ENCODE assay signal across 8 mouse cellular contexts in genomic region chr17:32809544-32810374, GRCm38 (mm10). TPM values are rescaled to one million over a fixed set of nuclear protein-coding genes. Genes with fewer than 3 reads are reported as not detected.
DNase-seq lines count a peak whose midpoint lies in the region; ATAC-seq and TF ChIP-seq lines count a peak whose summit lies in the region.

TSS of gene Zfp811 (minus strand) at chr17:32809931.

- DNase-seq in lung, adult 2 months = no peak
- peak; percentile 56 to 61 for DNase-seq in cerebellum, postnatal 36 days
- peak; percentile 16 for DNase-seq in gastrocnemius, postnatal 10 days
- peak; percentile 37 to 73 for DNase-seq in layer of hippocampus, adult 18-20 months (ENCODE audit: low spot score in 2 of 2)
- DNase-seq in MN1 (ENCODE audit: low spot score) = no peak

- peak; percentile 89 for ATAC-seq in lung, embryonic 15.5 days (ENCODE audit: borderline replicate concordance, extremely low read depth, low FRiP score, low TSS enrichment)
- no peak for ATAC-seq in liver, embryonic 16.5 days (ENCODE audit: low read depth)

- H3K36me3 ChIP-seq in lung, embryonic 15.5 days = no peaks in the 10 kb centered on the region
- H3K36me3 ChIP-seq in liver, embryonic 16.5 days (ENCODE audit: control insufficient read depth, insufficient read depth) = no peaks in the 10 kb centered on the region
- H3K36me3 ChIP-seq in small intestine, adult 2 months (ENCODE audit: control insufficient read depth, insufficient read depth, low read length) = no peaks in the 10 kb centered on the region

- H3K4me1 ChIP-seq in lung, embryonic 15.5 days = peaks cover 6% of the 10 kb centered on the region; the same call in 1 of the 2 replicates
- no peaks in the 10 kb centered on the region; the same call in 1 of the 2 replicates for H3K4me1 ChIP-seq in lung, adult 2 months (ENCODE audit: control insufficient read depth, insufficient read depth, low read length)
- no peaks in the 10 kb centered on the region for H3K4me1 ChIP-seq in liver, embryonic 16.5 days (ENCODE audit: control insufficient read depth, low read depth, low read length)
- H3K4me1 ChIP-seq in small intestine, adult 2 months (ENCODE audit: control insufficient read depth, insufficient read depth, insufficient read length, low read length) = 0 out of 2 replicates have a peak, but pooled peaks cover 1% of the 10 kb centered on the region

- H3K4me2 ChIP-seq in lung, embryonic 15.5 days = peak within 1 kb of the TSS; percentile 55
- H3K4me2 ChIP-seq in liver, embryonic 16.5 days (ENCODE audit: low read depth, low read length) = no peak within 1 kb of the TSS; the same call in 1 of the 2 replicates

- no peaks in the 10 kb centered on the region for H3K27me3 ChIP-seq in lung, embryonic 15.5 days
- peaks cover 3% of the 10 kb centered on the region; the same call in 1 of the 2 replicates for H3K27me3 ChIP-seq in liver, embryonic 16.5 days (ENCODE audit: control insufficient read depth, insufficient read depth, low read depth, low read length)
- H3K27me3 ChIP-seq in small intestine, adult 2 months (ENCODE audit: control insufficient read depth, insufficient read depth, low read length) = peaks cover 6% of the 10 kb centered on the region; the same call in 1 of the 2 replicates

- TF ChIP-seq CTCF in lung, adult 2 months (IDR thresholded peaks at IDR 0.05; ENCODE audit: insufficient read depth, low read length) = no peak
- no peak for TF ChIP-seq CTCF in small intestine, adult 2 months (IDR thresholded peaks at IDR 0.05; ENCODE audit: extremely low read depth, insufficient read length, insufficient replicate concordance, low read depth, low read length)

- WGBS in lung, embryonic 15.5 days = under 1% methylated on average over 17 of the region's 17 CpGs
- WGBS in lung, adult 2 months = 7% methylated on average over 17 of the region's 17 CpGs
- WGBS in liver, embryonic 16.5 days (ENCODE audit: insufficient replicate concordance) = 5% methylated on average over 17 of the region's 17 CpGs
- 6% methylated on average over 17 of the region's 17 CpGs for WGBS in small intestine, adult 2 months

- H3K27ac ChIP-seq in lung, embryonic 15.5 days = no peak within 1 kb of the TSS
- no peak within 1 kb of the TSS for H3K27ac ChIP-seq in liver, embryonic 16.5 days (ENCODE audit: low read length)
- H3K27ac ChIP-seq in small intestine, adult 2 months (ENCODE audit: insufficient read depth, low read depth, low read length) = no peak within 1 kb of the TSS

- no peak for TF ChIP-seq POLR2A in lung, adult 2 months (IDR thresholded peaks at IDR 0.05; ENCODE audit: borderline replicate concordance, extremely low read depth, low read depth, low read length)
- TF ChIP-seq POLR2A in small intestine, adult 2 months (IDR thresholded peaks at IDR 0.05; ENCODE audit: low read depth, low read length) = no peak

- H3K9me3 ChIP-seq in lung, embryonic 15.5 days = no peaks in the 10 kb centered on the region
- no peaks in the 10 kb centered on the region for H3K9me3 ChIP-seq in liver, embryonic 16.5 days (replicated peaks; ENCODE audit: control insufficient read depth, low read length)

- peak within 1 kb of the TSS; percentile 33; the same call in 1 of the 2 replicates for H3K9ac ChIP-seq in lung, embryonic 15.5 days
- H3K9ac ChIP-seq in liver, embryonic 16.5 days (ENCODE audit: low read depth, low read length) = no peak within 1 kb of the TSS

- H3K4me3 ChIP-seq in lung, embryonic 15.5 days = peak within 1 kb of the TSS; percentile 49
- no peak within 1 kb of the TSS for H3K4me3 ChIP-seq in lung, adult 2 months (replicated peaks; ENCODE audit: extremely low read depth, low read depth, low read length)
- peak within 1 kb of the TSS; percentile 2; the same call in 1 of the 2 replicates for H3K4me3 ChIP-seq in liver, embryonic 16.5 days (ENCODE audit: low read depth, low read length)
- peak within 1 kb of the TSS; percentile 43 for H3K4me3 ChIP-seq in small intestine, adult 2 months (ENCODE audit: low read depth, low read length)

RNA-seq across cellular contexts. Expression of gene Zfp811, which starts in this region (rescaled TPM):
- polyA plus RNA-seq in lung, embryonic 15.5 days (2015; fragmentation: Nextera tagmentation; extraction: Ambion mirVana) = 2.0 and 2.3 TPM in 2 replicates
- polyA plus RNA-seq in lung, adult 2 months (2012; rRNA removed) = 0.06 TPM in 1 of 2 replicates, not detected in the other
- under 1 TPM; 0.77 to 0.87 TPM for total RNA-seq in gastrocnemius, postnatal 10 days (2021)
- 1 to 10 TPM; 4.7 to 5.3 TPM for total RNA-seq in layer of hippocampus, adult 18-20 months (2021)
- polyA plus RNA-seq in liver, embryonic 16.5 days (2015; fragmentation: Nextera tagmentation; extraction: Ambion mirVana) = 0.02 and 0.30 TPM in 2 replicates
- polyA plus RNA-seq in small intestine, adult 2 months (2012; rRNA removed) = 0.04 TPM in 1 of 2 replicates, not detected in the other

Comparison
In these comparisons a context has a peak if more than half of its experiments do, and no peak if none do; other contexts are left out.
1. Peak in DNase-seq in gastrocnemius, postnatal 10 days; RNA of the gene not detected or under 1 TPM.
2. DNase-seq: peak in cerebellum, postnatal 36 days (2 of 2) and layer of hippocampus, adult 18-20 months (2 of 2); none in lung, adult 2 months (single experiment) and MN1 (single experiment).